Mouse (Mus musculus): ENCODE measurements around the gene Pex5l. TPM values are rescaled to one million over a fixed set of nuclear protein-coding genes. Genes with fewer than 3 reads are reported as not detected.

Gene Pex5l
- polyA plus RNA-seq, 1 experiment from 2014 or later, result not detected

DNA sequence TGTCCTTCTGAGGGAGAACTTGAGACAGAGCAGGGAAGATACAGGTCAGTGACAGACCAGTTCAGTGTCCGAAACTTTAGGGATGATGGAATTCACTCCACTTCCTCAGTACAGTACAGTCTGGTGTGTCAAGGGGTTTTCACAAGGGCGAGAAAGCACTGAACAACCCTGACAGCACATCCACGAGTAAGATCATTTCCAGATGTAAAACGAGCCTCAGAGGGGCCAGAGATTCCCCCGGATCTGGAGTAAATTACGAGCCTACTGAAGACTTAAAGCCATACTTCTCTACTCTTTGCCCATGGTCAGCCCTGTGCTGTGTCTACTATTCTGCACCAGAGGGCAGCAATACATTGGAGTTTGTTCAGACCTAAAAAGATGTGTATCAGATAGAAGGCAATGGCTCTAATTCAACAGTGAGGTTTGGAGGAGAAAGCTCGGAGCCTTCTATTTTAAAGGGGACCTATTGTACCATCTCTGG is 232.9 kb downstream of the Pex5l start:
- H3K9ac ChIP-seq, result no peak overlapping the region
- no peak overlapping the region for H3K4me2 ChIP-seq
- no peaks in the 10 kb centered on the region for H3K27me3 ChIP-seq
- no peaks in the 10 kb centered on the region for H3K9me3 ChIP-seq (replicated peaks)
- H3K36me3 ChIP-seq, result peaks cover 24% of the 10 kb centered on the region
- no peak for ATAC-seq (replicated peaks; ENCODE audit: insufficient number of reproducible peaks, insufficient read depth, low FRiP score, low read depth)
- H3K4me3 ChIP-seq, result no peak overlapping the region
- H3K4me1 ChIP-seq (replicated peaks), result peaks cover 29% of the 10 kb centered on the region
- H3K27ac ChIP-seq, result 0 out of 2 replicates have a peak overlapping the region, but pooled peaks have one; percentile 8
- WGBS, result 44% methylated on average over 7 of the region's 7 CpGs

DNA sequence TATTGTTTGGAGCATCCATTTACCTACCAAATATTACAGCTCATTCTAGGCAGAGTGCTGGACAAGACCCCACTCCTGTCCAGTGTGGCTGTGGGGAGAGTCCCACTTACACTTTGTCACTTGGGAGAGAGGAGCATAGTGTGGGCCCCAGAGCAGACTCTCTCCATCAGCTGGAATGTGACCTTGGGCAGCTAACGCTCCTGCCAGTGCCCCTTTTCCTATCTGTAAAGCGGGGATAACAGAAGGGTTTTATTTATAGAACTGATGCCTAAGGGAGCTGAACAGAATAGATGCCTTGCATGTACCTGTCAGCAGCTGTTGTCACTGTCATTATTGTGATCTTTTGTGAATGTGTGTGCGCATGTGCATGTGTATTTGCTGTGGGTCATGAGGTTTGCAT is 234.6 kb downstream of the Pex5l start:
- ATAC-seq (replicated peaks; ENCODE audit: insufficient number of reproducible peaks, insufficient read depth, low FRiP score, low read depth), result peak; percentile 82
- Histone ChIP-seq H3K27ac (peak overlapping the region; percentile 90), H3K27me3 (no peaks in the 10 kb centered on the region)

DNA sequence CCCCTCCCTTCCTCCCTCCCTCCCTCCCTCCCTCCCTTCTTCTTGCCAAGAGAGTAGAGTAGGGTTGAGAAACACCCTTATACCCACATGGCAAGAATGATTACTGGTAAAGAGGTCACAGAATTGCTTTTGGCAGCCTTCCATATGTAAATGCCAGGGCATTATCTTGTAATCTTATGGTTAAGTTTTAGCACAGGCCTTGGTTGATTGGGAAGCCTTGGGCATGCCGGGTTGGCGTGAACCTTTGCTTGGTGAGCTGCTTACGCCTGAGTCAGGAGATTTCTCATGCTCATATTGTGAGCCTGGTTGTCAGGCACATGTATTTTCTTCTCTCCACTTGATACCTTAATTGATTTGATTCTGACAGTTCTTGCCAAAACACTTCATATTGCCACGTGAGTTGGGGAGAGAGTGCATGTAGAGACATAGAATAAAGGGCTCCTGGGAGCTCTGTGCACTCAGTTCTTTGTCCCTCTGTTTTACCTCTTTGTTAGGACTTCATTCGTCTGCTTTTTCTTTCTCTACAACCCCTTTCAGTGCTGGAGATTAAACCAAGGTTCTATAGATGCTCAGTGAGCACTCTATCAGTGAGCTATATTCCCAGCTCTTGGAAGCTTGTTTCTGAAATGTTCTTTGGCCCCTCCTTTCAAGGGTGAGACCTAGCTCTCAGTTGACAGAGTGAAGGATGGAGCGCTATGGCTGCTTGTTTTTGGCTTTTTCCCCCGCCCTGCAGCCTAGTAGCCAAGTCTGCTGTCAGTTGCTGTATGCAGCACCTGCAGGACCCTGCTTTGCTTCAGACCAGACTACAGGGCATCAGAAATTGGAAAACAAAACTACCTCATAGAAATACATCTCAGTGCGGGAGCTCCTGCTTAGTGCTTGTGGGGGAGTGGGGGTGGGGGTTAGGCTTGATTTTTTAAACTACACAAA is 236.9 kb downstream of the Pex5l start:
- H3K4me1 ChIP-seq (replicated peaks), result peaks cover 38% of the 10 kb centered on the region
- no peak for ATAC-seq (replicated peaks; ENCODE audit: insufficient number of reproducible peaks, insufficient read depth, low FRiP score, low read depth)
- 60% methylated on average over 8 of the region's 8 CpGs for WGBS
- peak overlapping the region; percentile 39 for H3K27ac ChIP-seq
- H3K9me3 ChIP-seq (replicated peaks), result no peaks in the 10 kb centered on the region
- H3K4me2 ChIP-seq, result no peak overlapping the region
- peaks cover 9% of the 10 kb centered on the region for H3K36me3 ChIP-seq
- no peak overlapping the region for H3K4me3 ChIP-seq
- no peaks in the 10 kb centered on the region for H3K27me3 ChIP-seq
- no peak overlapping the region for H3K9ac ChIP-seq

More for the DNA sequence above, 234.6 kb downstream of the Pex5l start:
- H3K4me1 ChIP-seq (replicated peaks), result peaks cover 38% of the 10 kb centered on the region
- H3K9ac ChIP-seq, result no peak overlapping the region
- peaks cover 9% of the 10 kb centered on the region; the same call in 1 of the 2 replicates for H3K36me3 ChIP-seq
- peak overlapping the region; percentile 34 for H3K4me2 ChIP-seq
- H3K9me3 ChIP-seq (replicated peaks), result no peaks in the 10 kb centered on the region
- WGBS, result 32% methylated on average over 3 of the region's 3 CpGs
- no peak overlapping the region for H3K4me3 ChIP-seq

DNA sequence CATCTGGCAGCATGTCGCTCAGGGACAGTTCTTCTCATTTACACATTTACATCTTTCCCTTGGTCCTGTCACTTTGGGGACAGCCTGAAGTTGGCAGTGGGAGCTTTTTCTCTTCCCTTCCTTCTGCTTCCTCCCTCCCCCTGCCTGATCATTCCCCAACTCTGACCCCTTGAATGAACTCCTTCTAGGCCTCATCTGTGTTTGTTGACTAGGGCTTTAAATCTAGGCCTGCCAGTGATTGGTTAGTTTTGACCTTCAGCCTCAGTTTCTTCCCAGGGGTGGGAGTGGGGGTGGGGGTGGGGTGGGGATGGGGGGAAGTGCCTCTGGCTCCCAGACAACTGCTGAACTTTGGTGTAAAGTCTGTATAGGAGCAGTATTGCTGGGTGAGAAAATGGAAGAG is 238.4 kb downstream of the Pex5l start:
- H3K27ac ChIP-seq, result peak overlapping the region; percentile 53
- no peaks in the 10 kb centered on the region for H3K27me3 ChIP-seq
- peaks cover 9% of the 10 kb centered on the region for H3K36me3 ChIP-seq
- 58% methylated on average over 1 of the region's 1 CpGs for WGBS
- ATAC-seq (replicated peaks; ENCODE audit: insufficient number of reproducible peaks, insufficient read depth, low FRiP score, low read depth), result no peak
- H3K4me2 ChIP-seq, result no peak overlapping the region
- no peak overlapping the region for H3K9ac ChIP-seq
- no peak overlapping the region for H3K4me3 ChIP-seq
- H3K9me3 ChIP-seq (replicated peaks), result no peaks in the 10 kb centered on the region
- H3K4me1 ChIP-seq (replicated peaks), result peaks cover 34% of the 10 kb centered on the region

DNA sequence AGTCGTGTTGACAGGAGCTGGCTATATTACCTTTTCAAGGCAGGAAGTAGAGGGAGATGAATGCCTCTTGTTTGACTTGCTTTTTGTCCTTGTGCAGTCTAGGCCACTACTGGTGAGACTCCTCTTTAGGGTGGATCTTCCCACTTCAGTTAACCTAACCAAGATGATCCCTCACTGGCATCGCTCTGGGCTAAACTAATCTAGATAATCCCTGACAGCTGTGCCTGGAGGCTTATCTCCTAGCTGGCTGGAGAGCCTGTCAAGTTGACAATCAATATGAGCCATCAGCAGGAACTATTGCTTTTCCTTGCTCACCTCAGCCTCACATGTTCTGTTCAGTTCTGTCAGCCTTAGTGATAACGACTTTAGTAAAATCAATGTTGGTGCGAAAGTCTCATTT is 239.6 kb downstream of the Pex5l start:
- Histone ChIP-seq H3K4me3 (no peak overlapping the region), H3K27ac (no peak overlapping the region), H3K4me2 (no peak overlapping the region), H3K36me3 (peaks cover 9% of the 10 kb centered on the region), H3K27me3 (no peaks in the 10 kb centered on the region), H3K4me1 (replicated peaks) (peaks cover 25% of the 10 kb centered on the region), H3K9me3 (replicated peaks) (no peaks in the 10 kb centered on the region), H3K9ac (no peak overlapping the region)
- no peak for ATAC-seq (replicated peaks; ENCODE audit: insufficient number of reproducible peaks, insufficient read depth, low FRiP score, low read depth)
- 48% methylated on average over 4 of the region's 4 CpGs for WGBS
